Mouse (Mus musculus): ENCODE measurements around the gene Sparcl1. TPM values are rescaled to one million over a fixed set of nuclear protein-coding genes. Genes with fewer than 3 reads are reported as not detected.

Gene Sparcl1
- total RNA-seq, 1 experiment from 2014 or later, result 25.0 TPM

Small RNA genes within 50 kb of the gene (microRNA-seq; reads per million reads assigned to microRNA genes)
- 0 to 1.1 reads per million in 2 experiments for gene Mir5619

Other genes starting within 250 kb of the Sparcl1 start
- gene Klhl8, start 202.5 kb downstream of the Sparcl1 start, total RNA-seq (2021), result 19.7 and 25.4 TPM in 2 replicates
- gene Hsd17b13, start 136.3 kb downstream of the Sparcl1 start, total RNA-seq (2021), result 4.3 TPM in 1 of 2 replicates, not detected in the other
- 61.3 and 83.2 TPM in 2 replicates for gene Hsd17b11, start 91.8 kb downstream of the Sparcl1 start, total RNA-seq (2021)
- 53.6 and 62.9 TPM in 2 replicates for gene Nudt9, start 67.4 kb downstream of the Sparcl1 start, total RNA-seq (2021)
- gene Gm17660, start 36.1 kb downstream of the Sparcl1 start, total RNA-seq (2021), result not detected in 2 replicates
- not detected in 2 replicates for gene Dspp, start 57.0 kb upstream of the Sparcl1 start, total RNA-seq (2021)
- gene Dmp1, start 88.9 kb upstream of the Sparcl1 start, total RNA-seq (2021), result not detected in 2 replicates
- gene Ibsp, start 185.4 kb upstream of the Sparcl1 start, total RNA-seq (2021), result not detected in 2 replicates
- not detected in 2 replicates for gene Mepe, start 211.6 kb upstream of the Sparcl1 start, total RNA-seq (2021)

Data from adrenal gland, postnatal 25 days (tissue).